Comparison of ENCODE assay signal across 20 mouse cellular contexts in genomic region chr19:40936038-40936437, GRCm38 (mm10). TPM values are rescaled to one million over a fixed set of nuclear protein-coding genes. Genes with fewer than 3 reads are reported as not detected.
DNase-seq lines count a peak whose midpoint lies in the region; ATAC-seq and TF ChIP-seq lines count a peak whose summit lies in the region.
"Had no signal": no experiment of that assay in that cellular context is flagged by ENCODE, and none has a peak within 500 bp of the region (broad histone marks: within the 10 kb centered on the region; RNA-seq: fewer than 3 reads in every experiment).

No protein-coding gene starts in this region.

- peak overlapping the region; percentile 66 for H3K27ac ChIP-seq in thymus, adult 2 months (ENCODE audit: control insufficient read depth, insufficient read depth, low read length)
- H3K27ac ChIP-seq: forebrain, embryonic 12.5 days; heart, embryonic 10.5 days; hindbrain, embryonic 15.5 days; layer of hippocampus, adult 2 months; liver, embryonic 13.5 days; neural tube, embryonic 13.5 days had no signal

- peaks cover 11% of the 10 kb centered on the region for H3K4me1 ChIP-seq in thymus, adult 2 months (replicated peaks; ENCODE audit: control insufficient read depth, insufficient read depth, low read length)
- H3K4me1 ChIP-seq: forebrain, embryonic 12.5 days; hindbrain, embryonic 15.5 days; liver, embryonic 13.5 days; neural tube, embryonic 13.5 days had no signal

- no peak for TF ChIP-seq POLR2A in thymus, adult 2 months (IDR thresholded peaks at IDR 0.05; ENCODE audit: control insufficient read depth, extremely low read depth, insufficient read depth, low read length, poor library complexity)

- 48% methylated on average over 5 of the region's 5 CpGs for WGBS in thymus, adult 2 months

- TF ChIP-seq CTCF in thymus, adult 2 months (IDR thresholded peaks at IDR 0.05; ENCODE audit: borderline replicate concordance, control insufficient read depth, extremely low read depth, insufficient read depth, low read length, poor library complexity) = no peak

- peak; percentile 82 for ATAC-seq in granulocyte monocyte progenitor cell, adult 5-6 weeks (replicated peaks; ENCODE audit: poor library complexity, severe bottlenecking)
- ATAC-seq: intestine, postnatal 0 days had no signal

- peak; percentile 13 for DNase-seq in testis, postnatal 14 days (ENCODE audit: low spot score)
- DNase-seq in testis, postnatal 10 days (ENCODE audit: low spot score) = no peak
- peak; percentile 59 for DNase-seq in thymus, adult 2 months
- no peak for DNase-seq in gastrocnemius, postnatal 4 days (ENCODE audit: low spot score in 2 of 2)
- no peak for DNase-seq in heart, postnatal 14 days
- DNase-seq in right cerebral cortex, postnatal 25 days = no peak
- DNase-seq in layer of hippocampus, postnatal 36 days = no peak
- DNase-seq: B cell, adult 2 months; cerebellum, postnatal 25 days; gastrocnemius, postnatal 14 days; heart, postnatal 10 days; kidney, postnatal 10 days; liver, embryonic 13.5 days had no signal

- H3K4me3 ChIP-seq in thymus, adult 2 months (ENCODE audit: control insufficient read depth, insufficient read depth, low read length) = no peak overlapping the region
- H3K4me3 ChIP-seq: forebrain, embryonic 12.5 days; heart, embryonic 10.5 days; hindbrain, embryonic 15.5 days; layer of hippocampus, adult 2 months; liver, embryonic 13.5 days; neural tube, embryonic 13.5 days had no signal

- H3K27me3 ChIP-seq in thymus, adult 2 months (ENCODE audit: control insufficient read depth, insufficient read depth, low read length) = no peaks in the 10 kb centered on the region
- H3K27me3 ChIP-seq: forebrain, embryonic 12.5 days; hindbrain, embryonic 15.5 days; liver, embryonic 13.5 days; neural tube, embryonic 13.5 days had no signal

- intact Hi-C loops in heart, postnatal 14 days (cut with DNase I) = no loop called here

- no peaks in the 10 kb centered on the region for H3K36me3 ChIP-seq in thymus, adult 2 months (ENCODE audit: control insufficient read depth, insufficient read depth, low read length)
- H3K36me3 ChIP-seq: forebrain, embryonic 12.5 days; heart, embryonic 10.5 days; hindbrain, embryonic 15.5 days; liver, embryonic 13.5 days; neural tube, embryonic 13.5 days had no signal

RNA-seq across cellular contexts. Expression of gene Zfp518a, which starts 41.5 kb away (rescaled TPM):
- 15.9 and 18.2 TPM in 2 replicates for total RNA-seq in granulocyte monocyte progenitor cell, adult 5-6 weeks (2014; fragmentation: Nextera tagmentation)
- 24.8 and 39.9 TPM in 2 replicates for total RNA-seq in granulocyte monocyte progenitor cell, adult 5-6 weeks (2017)
- polyA plus RNA-seq in thymus, adult 2 months (2012; rRNA removed) = 1.7 and 2.0 TPM in 2 replicates
- 10 to 100 TPM in 1 of 2 experiments, 1 to 10 TPM in 1; 9.3 to 10.1 TPM for total RNA-seq in gastrocnemius, postnatal 4 days (2021)
- total RNA-seq in heart, postnatal 14 days (2021) = 1 to 10 TPM; 7.2 to 8.6 TPM
- 1 to 10 TPM; 8.1 to 8.2 TPM for total RNA-seq in layer of hippocampus, postnatal 36 days (2021)

RNA-seq across cellular contexts. Expression of gene Blnk, which starts 58.3 kb away (rescaled TPM):
- total RNA-seq in granulocyte monocyte progenitor cell, adult 5-6 weeks (2014; fragmentation: Nextera tagmentation) = 0.30 TPM in 1 of 2 replicates, not detected in the other
- not detected in 2 replicates for total RNA-seq in granulocyte monocyte progenitor cell, adult 5-6 weeks (2017)
- 8.5 and 10.9 TPM in 2 replicates for polyA plus RNA-seq in thymus, adult 2 months (2012; rRNA removed)
- total RNA-seq in gastrocnemius, postnatal 4 days (2021) = under 1 TPM; 0.78 to 0.93 TPM
- total RNA-seq in heart, postnatal 14 days (2021) = under 1 TPM; 0.76 to 0.81 TPM
- total RNA-seq in layer of hippocampus, postnatal 36 days (2021) = 1 to 10 TPM; 6.1 to 6.7 TPM

Comparison
In these comparisons a context has a peak if more than half of its experiments do, and no peak if none do; other contexts are left out.
1. DNase-seq: peak in testis, postnatal 14 days (single experiment) and thymus, adult 2 months (single experiment); none in testis, postnatal 10 days (single experiment), gastrocnemius, postnatal 4 days (0 of 2), heart, postnatal 14 days (0 of 2), right cerebral cortex, postnatal 25 days (single experiment) and layer of hippocampus, postnatal 36 days (0 of 2).